Mouse (Mus musculus) limb, embryonic 12.5 days (tissue): ENCODE results near the gene Btg1. TPM values are rescaled to one million over a fixed set of nuclear protein-coding genes. Genes with fewer than 3 reads are reported as not detected.

ENCODE experiments used
- ATAC-seq: fragments of 200-750 bp; cut with Nextera tagmentation; 2 replicates; pipeline ENCODE4 v1.8.0; 2017; ENCODE audit warnings: low read depth, moderate TSS enrichment; ENCODE audit not compliant: insufficient number of reproducible peaks, insufficient read depth, low FRiP score, low TSS enrichment
- H3K27ac ChIP-seq: fragments of 300-500 bp; sonication (generic); 2 replicates; pipeline ENCODE4 v1.5.1; 2016; ENCODE audit warnings: mild to moderate bottlenecking, moderate library complexity
- H3K27me3 ChIP-seq: fragments of 300-500 bp; sonication (generic); 2 replicates; pipeline ENCODE4 v1.6.1; 2016; ENCODE audit warnings: mild to moderate bottlenecking, moderate library complexity
- H3K36me3 ChIP-seq: fragments of 300-500 bp; sonication (generic); 2 replicates; pipeline ENCODE4 v1.6.1; 2016; ENCODE audit warnings: mild to moderate bottlenecking, moderate library complexity
- H3K4me1 ChIP-seq: fragments of 300-500 bp; sonication (generic); replicated peaks from 2 replicates; pipeline ENCODE4 v1.6.1; 2016
- H3K4me2 ChIP-seq: fragments of 300-500 bp; sonication (generic); 2 replicates; pipeline ENCODE4 v1.6.1; 2016; ENCODE audit warnings: mild to moderate bottlenecking, moderate library complexity
- H3K4me3 ChIP-seq: fragments of 300-500 bp; sonication (generic); replicated peaks from 2 replicates; pipeline ENCODE4 v1.5.1; 2016; ENCODE audit warnings: mild to moderate bottlenecking
- H3K9ac ChIP-seq: fragments of 300-500 bp; sonication (generic); replicated peaks from 2 replicates; pipeline ENCODE4 v1.6.1; 2016; ENCODE audit warnings: mild to moderate bottlenecking, moderate library complexity
- H3K9me3 ChIP-seq: fragments of 300-500 bp; sonication (generic); 2 replicates; pipeline ENCODE4 v1.6.1; 2016; ENCODE audit warnings: mild to moderate bottlenecking, moderate library complexity
- WGBS: fragments of 180-500 bp; shearing (Covaris S2); methylation state at CpG from one replicate; pipeline ENCODE4 v1.1.7; 2016; 5-methylcytosine and 5-hydroxymethylcytosine counted together
- polyA plus RNA-seq: library from polyadenylated mRNA; unstranded; fragments of >200 nt; fragmentation: Nextera tagmentation; extraction: Ambion mirVana; gene quantifications from 2 replicates; pipeline ENCODE4 v1.2.1, GENCODE M21; 2016

The Btg1 gene
- 59.8 and 70.7 TPM in 2 replicates for polyA plus RNA-seq

DNA sequence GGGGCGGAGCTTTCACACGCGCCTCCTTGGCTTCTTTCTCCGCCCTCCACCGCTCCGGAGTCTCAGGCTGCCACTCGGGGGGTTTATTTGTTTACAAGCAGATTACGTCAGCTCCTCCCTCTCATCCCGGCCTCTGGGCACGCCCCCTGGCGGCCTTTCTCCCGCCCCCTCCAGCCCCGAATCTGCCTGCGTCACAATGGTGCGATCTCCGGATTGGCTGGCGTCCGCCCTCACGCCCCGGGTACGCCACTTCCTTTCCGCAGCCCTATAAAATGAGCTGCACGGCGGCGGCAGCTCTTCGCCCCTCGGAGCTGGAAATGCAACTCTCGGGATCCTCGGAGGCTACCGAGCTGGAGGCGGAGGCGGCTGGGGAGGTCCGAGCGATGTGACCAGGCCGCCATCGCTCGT lies at the start of gene Btg1:
Gene Btg1, plus strand, starts transcription at position 298 of the 408 bp plus-strand sequence.
- WGBS = under 1% methylated on average over 37 of the region's 37 CpGs
- H3K9me3 ChIP-seq = no peaks in the 10 kb centered on the region
- peak within 1 kb of the TSS; percentile 59 for H3K4me2 ChIP-seq
- peak; percentile 96 for ATAC-seq
- peaks cover 22% of the 10 kb centered on the region for H3K4me1 ChIP-seq
- no peaks in the 10 kb centered on the region for H3K27me3 ChIP-seq
- H3K36me3 ChIP-seq = peaks cover 18% of the 10 kb centered on the region
- H3K4me3 ChIP-seq = peak within 1 kb of the TSS; percentile 98
- peak within 1 kb of the TSS; percentile 100 for H3K9ac ChIP-seq
- peak within 1 kb of the TSS; percentile 96 for H3K27ac ChIP-seq

DNA sequence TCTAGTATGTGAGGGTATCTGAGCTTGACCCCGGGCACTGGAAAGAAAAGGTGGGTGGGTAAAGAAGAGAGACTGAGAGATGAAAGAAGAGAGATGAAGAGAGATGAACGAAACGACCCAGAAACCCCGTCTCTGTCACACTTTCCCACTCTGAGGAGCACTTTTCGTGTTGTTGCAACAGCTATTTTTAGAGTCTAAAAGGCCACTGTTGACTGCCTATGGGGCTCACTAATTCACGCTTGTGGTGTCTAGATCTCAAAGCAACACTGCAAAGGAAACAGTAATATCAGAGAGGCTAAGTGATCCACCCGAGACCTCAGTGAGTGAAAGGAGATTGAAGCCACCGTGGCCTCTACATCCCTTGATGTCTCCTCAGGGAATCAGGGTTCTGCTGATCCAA lies 47.3 kb upstream of the Btg1 start:
- WGBS = 75% methylated on average over 8 of the region's 8 CpGs
- no peak overlapping the region for H3K9ac ChIP-seq
- no peak overlapping the region for H3K4me3 ChIP-seq
- no peaks in the 10 kb centered on the region for H3K27me3 ChIP-seq
- H3K4me1 ChIP-seq = peaks cover 5% of the 10 kb centered on the region; the same call in 1 of the 2 replicates
- H3K27ac ChIP-seq = no peak overlapping the region
- no peaks in the 10 kb centered on the region for H3K36me3 ChIP-seq
- no peak overlapping the region for H3K4me2 ChIP-seq
- ATAC-seq = no peak
- no peaks in the 10 kb centered on the region for H3K9me3 ChIP-seq

DNA sequence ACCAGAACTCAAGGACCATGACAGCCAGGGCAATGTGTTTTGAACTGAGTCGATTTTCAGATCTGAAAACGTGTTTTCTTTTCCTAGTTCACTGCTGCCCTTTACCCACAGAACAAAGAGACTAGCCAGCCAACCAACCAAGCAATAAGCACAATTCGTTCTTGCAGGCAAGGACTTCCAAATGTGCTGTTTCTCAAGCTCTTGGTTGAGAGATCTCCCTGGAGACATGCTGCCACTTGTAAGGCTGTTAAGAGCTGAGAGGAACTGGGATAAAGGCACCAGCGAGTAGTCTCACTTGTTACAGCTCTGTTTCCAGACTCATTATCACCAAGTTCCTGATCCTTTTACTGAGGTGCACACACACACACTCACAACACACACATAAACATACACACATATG lies 45.6 kb upstream of the Btg1 start:
- H3K4me2 ChIP-seq = no peak overlapping the region
- no peak for ATAC-seq
- H3K4me1 ChIP-seq = peaks cover 5% of the 10 kb centered on the region; the same call in 1 of the 2 replicates
- H3K36me3 ChIP-seq = no peaks in the 10 kb centered on the region
- 58% methylated on average over 4 of the region's 4 CpGs for WGBS
- H3K9me3 ChIP-seq = no peaks in the 10 kb centered on the region
- H3K27me3 ChIP-seq = no peaks in the 10 kb centered on the region
- H3K27ac ChIP-seq = peak overlapping the region; percentile 7; the same call in 1 of the 2 replicates
- H3K4me3 ChIP-seq = no peak overlapping the region
- H3K9ac ChIP-seq = no peak overlapping the region

DNA sequence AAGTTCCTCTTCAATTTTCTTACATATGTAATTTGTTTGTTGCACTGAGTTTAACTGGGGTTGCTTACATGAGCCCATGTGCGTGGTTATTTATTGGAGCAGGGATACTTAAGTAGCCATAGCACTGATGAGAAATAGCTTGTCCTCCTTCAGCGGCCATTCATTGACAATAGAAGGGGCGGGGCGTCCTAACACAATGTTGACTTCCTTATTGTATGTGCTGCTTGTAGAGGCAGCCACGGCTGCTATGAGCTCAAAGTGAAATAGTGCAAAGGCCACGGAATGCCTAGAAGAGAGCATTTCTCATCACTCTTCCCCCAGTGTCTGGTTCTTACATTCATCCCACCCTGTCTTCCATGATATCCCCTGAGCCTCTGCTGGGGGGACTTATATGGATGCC lies 42.0 kb upstream of the Btg1 start:
- no peaks in the 10 kb centered on the region for H3K27me3 ChIP-seq
- H3K9ac ChIP-seq = no peak overlapping the region
- WGBS = 91% methylated on average over 6 of the region's 6 CpGs
- no peak overlapping the region for H3K4me3 ChIP-seq
- peaks cover 9% of the 10 kb centered on the region for H3K4me1 ChIP-seq
- no peak overlapping the region for H3K4me2 ChIP-seq
- no peaks in the 10 kb centered on the region for H3K36me3 ChIP-seq
- no peaks in the 10 kb centered on the region for H3K9me3 ChIP-seq
- no peak for ATAC-seq
- H3K27ac ChIP-seq = no peak overlapping the region

DNA sequence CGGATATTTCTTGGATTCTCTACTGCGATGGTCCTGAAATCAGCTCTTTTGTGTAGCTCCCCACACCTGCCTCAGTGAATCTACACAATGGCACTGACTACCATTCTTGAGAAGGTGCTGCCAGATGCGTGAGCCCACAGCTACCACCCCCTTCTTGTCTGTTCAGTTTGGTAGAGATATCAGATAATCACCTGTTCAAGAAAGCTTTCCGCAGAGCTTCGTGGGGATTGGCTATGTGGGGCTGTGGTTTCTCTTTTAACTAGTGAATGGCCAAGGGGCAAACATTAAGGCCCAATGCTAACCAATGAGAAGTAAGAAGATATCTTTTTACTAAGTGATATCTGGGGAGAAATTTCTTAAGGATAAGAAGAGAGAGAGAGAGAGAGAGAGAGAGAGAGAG lies 41.5 kb upstream of the Btg1 start:
- no peaks in the 10 kb centered on the region for H3K36me3 ChIP-seq
- H3K27me3 ChIP-seq = no peaks in the 10 kb centered on the region
- no peak for ATAC-seq
- no peak overlapping the region for H3K4me3 ChIP-seq
- H3K27ac ChIP-seq = no peak overlapping the region
- no peak overlapping the region for H3K9ac ChIP-seq
- peaks cover 9% of the 10 kb centered on the region for H3K4me1 ChIP-seq
- H3K9me3 ChIP-seq = no peaks in the 10 kb centered on the region
- no peak overlapping the region for H3K4me2 ChIP-seq
- WGBS = 86% methylated on average over 5 of the region's 5 CpGs

DNA sequence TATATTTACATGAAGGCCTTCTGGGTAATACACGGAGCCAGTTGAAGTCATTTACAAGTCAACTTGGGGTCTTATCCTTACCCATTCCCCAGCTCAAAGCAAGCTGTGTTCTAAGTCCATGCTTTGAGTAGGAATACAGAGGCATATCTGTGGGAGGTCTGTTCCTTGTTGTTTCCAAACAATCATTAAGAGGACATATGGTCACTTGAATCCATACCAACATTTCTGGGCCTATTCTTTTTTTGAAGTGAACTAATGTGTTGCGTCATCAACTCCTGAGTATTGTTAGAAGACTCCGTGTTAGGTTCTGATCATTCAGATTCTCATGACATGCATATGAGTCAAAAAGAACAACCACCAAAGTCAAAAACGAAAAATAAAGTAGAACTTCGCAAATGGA lies 37.9 kb upstream of the Btg1 start:
- Histone ChIP-seq H3K36me3 (no peaks in the 10 kb centered on the region), H3K4me3 (no peak overlapping the region), H3K9me3 (no peaks in the 10 kb centered on the region), H3K9ac (no peak overlapping the region), H3K27me3 (no peaks in the 10 kb centered on the region), H3K4me2 (no peak overlapping the region), H3K27ac (no peak overlapping the region), H3K4me1 (peaks cover 23% of the 10 kb centered on the region)
- 89% methylated on average over 5 of the region's 5 CpGs for WGBS
- no peak for ATAC-seq

DNA sequence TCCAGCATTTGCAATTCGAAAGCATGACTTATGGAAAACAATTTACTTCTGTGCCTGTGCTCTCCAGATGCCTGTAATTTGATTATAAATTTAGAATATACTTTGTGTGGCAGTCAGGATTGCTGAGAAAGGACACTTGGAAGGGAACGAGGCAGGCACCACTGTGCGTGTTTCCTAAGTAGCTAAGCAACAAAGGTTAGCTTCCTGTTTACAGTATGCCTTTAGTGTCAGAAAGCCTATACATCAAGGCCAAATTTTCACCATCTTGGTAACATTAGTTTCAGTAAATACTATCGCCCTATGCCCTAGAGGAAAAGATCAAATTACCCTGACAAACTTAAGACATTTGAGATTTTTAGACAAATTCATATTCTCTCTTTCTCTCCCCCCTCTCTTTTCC lies 37.4 kb upstream of the Btg1 start:
- no peak for ATAC-seq
- WGBS = 42% methylated on average over 4 of the region's 4 CpGs

DNA sequence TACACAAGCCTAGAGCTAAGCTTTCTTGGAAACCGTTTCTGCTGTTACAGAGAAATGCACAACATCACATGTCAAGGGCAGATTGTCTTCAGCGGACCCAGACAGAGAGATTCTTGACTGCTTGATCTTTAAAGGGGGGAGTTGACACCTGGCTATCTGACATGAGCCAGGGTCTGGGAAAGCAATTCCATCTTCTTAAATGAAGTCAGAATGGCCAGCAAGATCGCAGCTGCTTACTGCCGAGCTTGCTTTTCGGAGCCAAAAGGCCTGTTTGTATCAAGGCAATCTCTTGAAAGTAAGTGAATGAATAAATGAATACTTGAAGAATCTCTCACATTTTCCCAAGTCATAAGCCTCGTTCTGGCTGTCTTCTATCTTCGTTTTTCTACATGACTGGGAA lies 36.6 kb upstream of the Btg1 start:
- Histone ChIP-seq H3K9me3 (no peaks in the 10 kb centered on the region), H3K36me3 (no peaks in the 10 kb centered on the region), H3K4me2 (no peak overlapping the region), H3K4me1 (peaks cover 36% of the 10 kb centered on the region), H3K9ac (no peak overlapping the region), H3K4me3 (no peak overlapping the region), H3K27ac (no peak overlapping the region), H3K27me3 (no peaks in the 10 kb centered on the region)
- ATAC-seq = no peak
- WGBS = 70% methylated on average over 7 of the region's 7 CpGs

More for the DNA sequence above, 37.4 kb upstream of the Btg1 start:
- peaks cover 28% of the 10 kb centered on the region for H3K4me1 ChIP-seq
- no peaks in the 10 kb centered on the region for H3K9me3 ChIP-seq
- no peak overlapping the region for H3K4me2 ChIP-seq
- no peak overlapping the region for H3K9ac ChIP-seq
- H3K27me3 ChIP-seq = no peaks in the 10 kb centered on the region
- no peak overlapping the region for H3K27ac ChIP-seq
- H3K4me3 ChIP-seq = no peak overlapping the region
- H3K36me3 ChIP-seq = no peaks in the 10 kb centered on the region

DNA sequence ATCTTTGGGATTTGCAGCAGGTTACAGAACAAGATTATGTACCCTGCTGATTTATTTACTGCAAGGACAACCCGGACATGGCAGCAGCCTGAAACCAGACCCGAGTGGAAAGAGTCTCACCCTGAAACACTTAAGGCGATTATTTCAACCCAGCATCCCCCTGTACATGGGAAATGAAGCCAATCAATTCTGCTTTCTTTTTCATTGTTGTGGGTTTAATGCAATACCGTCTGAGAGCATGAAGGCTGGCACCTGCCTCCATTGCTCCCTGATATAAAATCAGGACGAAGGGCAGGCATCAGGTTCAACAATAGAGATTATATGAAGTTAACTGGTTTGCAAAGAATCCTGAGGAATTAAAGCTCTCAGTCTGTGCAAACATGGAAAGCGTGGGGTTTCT lies 35.6 kb upstream of the Btg1 start:
- Histone ChIP-seq H3K27me3 (no peaks in the 10 kb centered on the region), H3K9me3 (no peaks in the 10 kb centered on the region), H3K4me3 (no peak overlapping the region), H3K36me3 (no peaks in the 10 kb centered on the region), H3K4me2 (no peak overlapping the region), H3K27ac (0 out of 2 replicates have a peak overlapping the region, but pooled peaks have one; percentile 1), H3K4me1 (peaks cover 46% of the 10 kb centered on the region), H3K9ac (no peak overlapping the region)
- 30% methylated on average over 6 of the region's 6 CpGs for WGBS
- ATAC-seq = no peak

DNA sequence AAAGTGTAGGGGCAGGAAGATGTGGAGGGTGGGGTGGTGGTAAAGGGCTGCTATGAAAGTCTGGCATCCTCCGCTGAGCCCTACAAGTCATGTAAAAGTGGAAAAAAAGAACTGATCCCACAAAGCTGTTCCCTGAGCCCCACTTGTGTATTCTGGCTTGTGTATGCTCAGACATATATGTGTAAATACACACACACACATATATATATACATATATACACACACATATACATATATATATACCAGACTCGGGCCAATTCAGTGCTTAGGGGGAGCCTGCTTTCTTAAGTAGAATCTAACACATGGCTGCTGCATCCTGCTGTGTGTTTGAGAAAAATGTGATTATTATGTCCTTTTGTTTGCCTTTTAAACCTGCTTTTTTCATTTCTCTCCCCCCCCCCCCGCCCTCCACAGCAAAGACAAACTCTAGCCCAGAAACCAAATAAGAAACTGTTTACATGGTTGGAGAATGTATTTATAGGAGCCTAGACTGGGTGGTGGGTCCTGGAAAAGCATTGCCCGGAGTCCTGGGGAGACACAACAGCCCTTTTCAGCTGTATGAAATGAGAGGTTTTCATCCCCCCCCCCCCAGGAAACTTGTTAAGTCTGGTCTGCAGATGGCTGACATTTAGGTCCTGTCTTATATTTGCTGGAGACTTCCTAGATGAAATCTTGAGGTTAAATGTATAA lies 30.5 kb upstream of the Btg1 start:
- Histone ChIP-seq H3K36me3 (no peaks in the 10 kb centered on the region), H3K27me3 (no peaks in the 10 kb centered on the region), H3K9me3 (no peaks in the 10 kb centered on the region), H3K4me1 (peaks cover 45% of the 10 kb centered on the region), H3K27ac (peak overlapping the region; percentile 91), H3K9ac (no peak overlapping the region), H3K4me3 (no peak overlapping the region), H3K4me2 (peak overlapping the region; percentile 47)
- peak; percentile 52; the same call in 1 of the 2 replicates for ATAC-seq
- 43% methylated on average over 4 of the region's 4 CpGs for WGBS

DNA sequence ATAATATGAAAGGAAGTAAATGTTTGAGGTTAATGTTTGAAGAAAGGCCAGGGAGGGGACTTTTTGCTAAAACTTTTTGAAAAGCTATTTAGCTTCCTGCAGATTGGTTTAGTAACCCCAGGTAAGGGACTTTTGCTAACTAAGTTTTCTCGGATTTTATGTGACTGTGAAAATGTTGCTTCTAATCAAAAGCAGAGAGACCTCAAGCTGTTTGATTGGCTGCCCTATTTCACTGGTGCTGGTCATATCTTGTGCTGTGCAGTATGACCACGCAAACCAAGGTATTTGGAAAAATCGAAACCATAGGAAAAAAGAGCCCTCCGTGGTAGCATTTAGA lies 30.0 kb upstream of the Btg1 start:
- 0 out of 2 replicates have a peak overlapping the region, but pooled peaks have one; percentile 6 for H3K4me3 ChIP-seq
- no peaks in the 10 kb centered on the region for H3K9me3 ChIP-seq
- H3K9ac ChIP-seq = no peak overlapping the region

DNA sequence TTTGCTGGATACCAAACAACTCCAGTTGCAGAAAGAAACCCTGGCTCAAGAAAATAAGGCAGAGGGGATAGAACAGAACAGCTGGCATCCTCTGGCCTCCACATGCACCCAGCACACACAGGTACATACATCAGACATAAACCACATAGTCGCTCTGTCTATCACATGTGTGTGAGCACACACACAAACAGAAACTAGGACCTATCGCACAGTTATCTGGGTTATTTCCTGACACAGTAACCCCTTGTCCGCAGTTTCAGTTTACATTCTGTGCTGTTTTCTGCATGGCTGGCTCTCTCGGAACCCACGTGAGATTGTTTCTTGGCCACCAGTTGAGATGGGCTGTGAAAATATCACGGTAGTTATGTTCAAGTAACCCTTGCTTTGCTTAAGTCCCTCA lies 28.6 kb upstream of the Btg1 start:
- H3K4me1 ChIP-seq = peaks cover 38% of the 10 kb centered on the region
- ATAC-seq = no peak
- H3K4me3 ChIP-seq = no peak overlapping the region
- no peaks in the 10 kb centered on the region for H3K36me3 ChIP-seq
- no peaks in the 10 kb centered on the region for H3K27me3 ChIP-seq
- H3K9ac ChIP-seq = no peak overlapping the region
- no peaks in the 10 kb centered on the region for H3K9me3 ChIP-seq
- WGBS = 80% methylated on average over 6 of the region's 6 CpGs
- no peak overlapping the region for H3K27ac ChIP-seq
- no peak overlapping the region for H3K4me2 ChIP-seq

More for the DNA sequence above, 30.0 kb upstream of the Btg1 start:
- peak overlapping the region; percentile 47 for H3K4me2 ChIP-seq
- peak overlapping the region; percentile 91 for H3K27ac ChIP-seq
- peaks cover 40% of the 10 kb centered on the region for H3K4me1 ChIP-seq
- H3K36me3 ChIP-seq = no peaks in the 10 kb centered on the region
- ATAC-seq = peak; percentile 60; the same call in 1 of the 2 replicates
- 22% methylated on average over 4 of the region's 4 CpGs for WGBS
- no peaks in the 10 kb centered on the region for H3K27me3 ChIP-seq
